Mouse (Mus musculus): ENCODE measurements around the gene Haao. TPM values are rescaled to one million over a fixed set of nuclear protein-coding genes. Genes with fewer than 3 reads are reported as not detected.

The Haao gene
- polyA plus RNA-seq, 1 experiment from 2014 or later = 0.94 TPM

DNA sequence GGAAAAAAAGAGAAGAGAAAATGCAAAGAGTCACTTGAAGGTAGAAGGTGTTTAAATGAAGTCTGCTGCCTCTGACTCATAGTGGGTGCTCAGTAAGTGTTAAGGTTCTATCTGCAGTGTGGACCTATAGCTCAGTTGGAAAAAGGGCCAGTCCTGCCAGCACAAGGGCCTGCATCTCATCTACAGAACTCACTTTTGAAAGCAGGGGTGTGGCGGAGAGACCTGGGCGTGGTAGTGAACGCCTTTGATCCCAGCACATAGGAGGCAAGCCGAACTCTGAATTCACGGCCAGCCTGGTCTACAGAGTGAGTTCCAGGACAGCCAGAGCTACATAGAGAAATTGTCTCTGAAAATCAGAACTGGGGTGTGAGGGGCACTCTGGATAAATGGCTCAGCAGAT, 37.5 kb downstream of the Haao start:
- ATAC-seq (ENCODE audit: insufficient number of reproducible peaks, insufficient read depth, low FRiP score, low TSS enrichment, low read depth) = no peak
- WGBS = 87% methylated on average over 5 of the region's 5 CpGs
- H3K27me3 ChIP-seq = no peaks in the 10 kb centered on the region
- H3K9ac ChIP-seq (replicated peaks) = no peak overlapping the region
- no peaks in the 10 kb centered on the region for H3K4me1 ChIP-seq (replicated peaks)
- no peak overlapping the region for H3K4me3 ChIP-seq (replicated peaks)
- peaks cover 46% of the 10 kb centered on the region for H3K36me3 ChIP-seq
- H3K27ac ChIP-seq = no peak overlapping the region
- H3K9me3 ChIP-seq = no peaks in the 10 kb centered on the region
- no peak overlapping the region for H3K4me2 ChIP-seq

- Histone ChIP-seq H3K4me3 (replicated peaks) (no peak overlapping the region), H3K9ac (replicated peaks) (no peak overlapping the region), H3K27ac (no peak overlapping the region), H3K9me3 (no peaks in the 10 kb centered on the region), H3K4me2 (no peak overlapping the region), H3K27me3 (no peaks in the 10 kb centered on the region), H3K36me3 (peaks cover 56% of the 10 kb centered on the region), H3K4me1 (replicated peaks) (no peaks in the 10 kb centered on the region)
- 88% methylated on average over 17 of the region's 17 CpGs for WGBS
- ATAC-seq (ENCODE audit: insufficient number of reproducible peaks, insufficient read depth, low FRiP score, low TSS enrichment, low read depth) = no peak
These were observed 38.5 kb downstream of the Haao start for GRCm38 (mm10) chr17:83809197-83809829.

DNA sequence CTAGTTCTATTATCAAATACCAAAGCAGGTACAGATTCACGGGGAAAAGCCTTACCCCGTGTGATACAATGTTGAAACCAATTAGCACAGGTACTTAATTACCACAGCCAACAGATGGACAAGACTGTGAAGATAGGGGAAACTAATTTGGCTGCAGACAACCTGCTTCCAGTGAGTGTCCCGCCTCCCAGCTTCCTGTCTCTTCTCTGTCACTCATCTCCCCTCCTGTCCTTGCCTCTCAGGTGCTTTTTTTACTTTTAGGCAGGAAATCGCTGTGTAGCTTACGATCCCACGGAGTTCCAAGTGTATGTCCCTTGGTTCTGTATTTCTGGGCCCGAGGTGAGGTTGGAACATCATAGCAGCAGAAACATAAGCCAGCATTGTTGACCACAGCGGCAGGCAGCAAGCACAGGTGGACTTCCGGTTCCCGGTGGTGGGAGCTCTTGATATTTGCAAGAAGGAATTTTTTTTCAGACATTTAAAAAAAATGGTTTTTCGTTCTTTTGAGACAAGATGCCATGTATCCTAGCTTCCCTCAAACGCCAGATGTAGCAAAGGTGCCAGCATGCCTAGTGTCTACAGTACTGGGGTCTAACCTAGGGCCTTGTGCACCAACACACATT, 39.2 kb downstream of the Haao start:
- no peaks in the 10 kb centered on the region for H3K9me3 ChIP-seq
- no peak overlapping the region for H3K4me3 ChIP-seq (replicated peaks)
- no peak overlapping the region for H3K4me2 ChIP-seq
- H3K4me1 ChIP-seq (replicated peaks) = no peaks in the 10 kb centered on the region
- no peak overlapping the region for H3K9ac ChIP-seq (replicated peaks)
- whole genome bisulfite sequencing = 90% methylated on average over 12 of the region's 12 CpGs
- H3K27me3 ChIP-seq = no peaks in the 10 kb centered on the region
- H3K27ac ChIP-seq = no peak overlapping the region
- ATAC-seq (ENCODE audit: insufficient number of reproducible peaks, insufficient read depth, low FRiP score, low TSS enrichment, low read depth) = no peak
- peaks cover 62% of the 10 kb centered on the region for H3K36me3 ChIP-seq

- Histone ChIP-seq H3K4me1 (replicated peaks) (no peaks in the 10 kb centered on the region), H3K27me3 (no peaks in the 10 kb centered on the region), H3K27ac (no peak overlapping the region), H3K9ac (replicated peaks) (no peak overlapping the region), H3K36me3 (peaks cover 62% of the 10 kb centered on the region), H3K4me2 (no peak overlapping the region), H3K4me3 (replicated peaks) (no peak overlapping the region), H3K9me3 (no peaks in the 10 kb centered on the region)
- ATAC-seq (ENCODE audit: insufficient number of reproducible peaks, insufficient read depth, low FRiP score, low TSS enrichment, low read depth) = no peak
- 74% methylated on average over 11 of the region's 11 CpGs for WGBS
These were observed 39.9 kb downstream of the Haao start for GRCm38 (mm10) chr17:83807778-83808398.

DNA sequence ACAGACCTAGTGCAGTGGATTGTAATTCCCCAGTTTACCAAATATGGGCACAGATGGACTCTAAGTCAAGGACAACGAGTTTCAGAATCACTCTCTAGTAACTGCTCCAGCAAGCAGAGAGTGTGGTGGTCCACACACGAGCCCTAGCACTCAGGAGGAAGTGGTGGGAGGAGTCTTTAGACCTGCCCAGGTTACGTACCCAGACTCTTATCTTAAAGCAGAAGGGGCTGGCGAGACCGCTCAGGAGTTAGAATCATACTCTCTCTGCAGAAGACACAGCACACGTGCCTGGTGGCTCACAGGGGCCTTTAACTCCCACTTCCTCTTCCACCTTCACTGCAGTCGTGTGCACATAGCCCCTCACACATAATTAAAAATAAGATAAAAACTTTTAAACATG, 40.4 kb downstream of the Haao start:
- WGBS = 71% methylated on average over 7 of the region's 7 CpGs
- H3K4me2 ChIP-seq = no peak overlapping the region
- H3K36me3 ChIP-seq = peaks cover 59% of the 10 kb centered on the region
- H3K4me3 ChIP-seq (replicated peaks) = no peak overlapping the region
- H3K9ac ChIP-seq (replicated peaks) = no peak overlapping the region
- no peaks in the 10 kb centered on the region for H3K4me1 ChIP-seq (replicated peaks)
- no peaks in the 10 kb centered on the region for H3K27me3 ChIP-seq
- H3K27ac ChIP-seq = no peak overlapping the region
- ATAC-seq (ENCODE audit: insufficient number of reproducible peaks, insufficient read depth, low FRiP score, low TSS enrichment, low read depth) = no peak
- H3K9me3 ChIP-seq = no peaks in the 10 kb centered on the region

- ATAC-seq (ENCODE audit: insufficient number of reproducible peaks, insufficient read depth, low FRiP score, low TSS enrichment, low read depth) = no peak
- Histone ChIP-seq H3K36me3 (peaks cover 55% of the 10 kb centered on the region), H3K27me3 (no peaks in the 10 kb centered on the region), H3K4me3 (replicated peaks) (no peak overlapping the region), H3K9ac (replicated peaks) (no peak overlapping the region), H3K27ac (no peak overlapping the region), H3K4me1 (replicated peaks) (no peaks in the 10 kb centered on the region), H3K9me3 (no peaks in the 10 kb centered on the region), H3K4me2 (no peak overlapping the region)
- 92% methylated on average over 9 of the region's 9 CpGs for WGBS
These were observed 42.7 kb downstream of the Haao start for GRCm38 (mm10) chr17:83805078-83805477.

- no peak overlapping the region for H3K4me2 ChIP-seq
- H3K9me3 ChIP-seq = no peaks in the 10 kb centered on the region
- H3K27me3 ChIP-seq = no peaks in the 10 kb centered on the region
- no peak overlapping the region for H3K9ac ChIP-seq (replicated peaks)
- H3K36me3 ChIP-seq = peaks cover 55% of the 10 kb centered on the region
- H3K4me1 ChIP-seq (replicated peaks) = no peaks in the 10 kb centered on the region
- WGBS = 76% methylated on average over 9 of the region's 9 CpGs
- no peak for ATAC-seq (ENCODE audit: insufficient number of reproducible peaks, insufficient read depth, low FRiP score, low TSS enrichment, low read depth)
- no peak overlapping the region for H3K27ac ChIP-seq
- H3K4me3 ChIP-seq (replicated peaks) = no peak overlapping the region
These were observed 43.8 kb downstream of the Haao start for GRCm38 (mm10) chr17:83803987-83804386.

- no peaks in the 10 kb centered on the region for H3K4me1 ChIP-seq (replicated peaks)
- H3K4me3 ChIP-seq (replicated peaks) = no peak overlapping the region
- WGBS = 92% methylated on average over 11 of the region's 11 CpGs
- H3K36me3 ChIP-seq = peaks cover 29% of the 10 kb centered on the region
- no peaks in the 10 kb centered on the region for H3K27me3 ChIP-seq
- no peak overlapping the region for H3K4me2 ChIP-seq
- H3K27ac ChIP-seq = no peak overlapping the region
- H3K9ac ChIP-seq (replicated peaks) = no peak overlapping the region
- no peaks in the 10 kb centered on the region for H3K9me3 ChIP-seq
- no peak for ATAC-seq (ENCODE audit: insufficient number of reproducible peaks, insufficient read depth, low FRiP score, low TSS enrichment, low read depth)
These were observed 48.2 kb downstream of the Haao start for GRCm38 (mm10) chr17:83799506-83800050.

- no peak for ATAC-seq (ENCODE audit: insufficient number of reproducible peaks, insufficient read depth, low FRiP score, low TSS enrichment, low read depth)
- 94% methylated on average over 17 of the region's 17 CpGs for WGBS
- H3K36me3 ChIP-seq = peaks cover 15% of the 10 kb centered on the region; the same call in 1 of the 2 replicates
These were observed 52.6 kb downstream of the Haao start for GRCm38 (mm10) chr17:83795121-83795520.

GRCm38 (mm10) chr17:83792388-83792787, 55.4 kb downstream of the Haao start:
- no peaks in the 10 kb centered on the region for H3K9me3 ChIP-seq
- no peak overlapping the region for H3K4me3 ChIP-seq (replicated peaks)
- no peaks in the 10 kb centered on the region for H3K27me3 ChIP-seq
- peak overlapping the region; percentile 41; the same call in 1 of the 2 replicates for H3K27ac ChIP-seq
- H3K4me2 ChIP-seq = no peak overlapping the region
- H3K36me3 ChIP-seq = peaks cover 29% of the 10 kb centered on the region
- no peak overlapping the region for H3K9ac ChIP-seq (replicated peaks)
- no peak for ATAC-seq (ENCODE audit: insufficient number of reproducible peaks, insufficient read depth, low FRiP score, low TSS enrichment, low read depth)
- H3K4me1 ChIP-seq (replicated peaks) = peaks cover 10% of the 10 kb centered on the region
- 67% methylated on average over 23 of the region's 23 CpGs for WGBS

More at GRCm38 (mm10) chr17:83795121-83795520, 52.6 kb downstream of the Haao start:
- H3K4me2 ChIP-seq = no peak overlapping the region
- H3K9me3 ChIP-seq = no peaks in the 10 kb centered on the region
- peaks cover 10% of the 10 kb centered on the region for H3K4me1 ChIP-seq (replicated peaks)
- no peak overlapping the region for H3K4me3 ChIP-seq (replicated peaks)
- no peaks in the 10 kb centered on the region for H3K27me3 ChIP-seq
- H3K27ac ChIP-seq = no peak overlapping the region
- no peak overlapping the region for H3K9ac ChIP-seq (replicated peaks)

DNA sequence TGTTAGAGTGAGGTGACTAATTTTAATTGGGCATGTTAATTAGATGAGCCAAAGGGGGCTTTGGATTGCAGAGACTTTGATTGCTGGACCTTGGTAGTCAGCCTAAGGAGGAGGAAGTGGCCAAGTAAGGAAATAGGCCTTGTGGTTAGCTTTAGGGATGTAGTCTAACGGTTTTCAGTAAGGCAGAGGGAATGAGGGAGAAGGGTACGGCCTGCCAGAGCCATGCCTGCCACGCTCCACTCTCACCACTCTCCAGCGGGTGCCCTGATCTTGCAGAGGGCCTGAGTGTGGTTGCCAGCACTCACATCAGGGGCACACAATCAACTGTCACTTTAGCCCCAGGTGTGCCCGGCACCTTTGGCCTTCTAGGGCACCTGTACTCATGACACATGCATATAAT, 57.6 kb downstream of the Haao start:
- Histone ChIP-seq H3K27me3 (no peaks in the 10 kb centered on the region), H3K4me3 (replicated peaks) (no peak overlapping the region), H3K9ac (replicated peaks) (no peak overlapping the region), H3K4me1 (replicated peaks) (peaks cover 10% of the 10 kb centered on the region), H3K9me3 (no peaks in the 10 kb centered on the region), H3K4me2 (no peak overlapping the region), H3K36me3 (peaks cover 37% of the 10 kb centered on the region), H3K27ac (no peak overlapping the region)
- 75% methylated on average over 5 of the region's 5 CpGs for WGBS
- ATAC-seq (ENCODE audit: insufficient number of reproducible peaks, insufficient read depth, low FRiP score, low TSS enrichment, low read depth) = no peak

All from limb, embryonic 12.5 days (tissue).